Mouse (Mus musculus) forebrain, embryonic 10.5 days (tissue): Measurements from ENCODE around the gene Fyb2. TPM values are rescaled to one million over a fixed set of nuclear protein-coding genes. Genes with fewer than 3 reads are reported as not detected.

ENCODE experiments used
- DNase-seq: peaks from one replicate; pipeline ENCODE4 v3.0.0-alpha.2; 2017; ENCODE audit warnings: low spot score; ENCODE audit errors: extremely low spot score
- H3K27ac ChIP-seq: fragments of 300-500 bp; sonication (generic); 2 replicates; pipeline ENCODE4 v1.5.1; 2016; ENCODE audit warnings: mild to moderate bottlenecking
- H3K27me3 ChIP-seq: fragments of 300-500 bp; sonication (generic); 2 replicates; pipeline ENCODE4 v1.6.1; 2016; ENCODE audit warnings: mild to moderate bottlenecking; ENCODE audit not compliant: poor library complexity, severe bottlenecking
- H3K36me3 ChIP-seq: fragments of 300-500 bp; sonication (generic); replicated peaks from 2 replicates; pipeline ENCODE4 v1.6.1; 2016; ENCODE audit warnings: mild to moderate bottlenecking, moderate library complexity
- H3K4me1 ChIP-seq: fragments of 300-500 bp; sonication (generic); 2 replicates; pipeline ENCODE4 v1.6.1; 2016
- H3K4me3 ChIP-seq: fragments of 300-500 bp; sonication (generic); 2 replicates; pipeline ENCODE4 v1.5.1; 2016; ENCODE audit warnings: mild to moderate bottlenecking, moderate library complexity
- H3K9me3 ChIP-seq: fragments of 300-500 bp; sonication (generic); 2 replicates; pipeline ENCODE4 v1.6.1; 2016; ENCODE audit warnings: mild to moderate bottlenecking, moderate library complexity
- WGBS: fragments of 180-500 bp; shearing (Covaris S2); methylation state at CpG from one replicate; pipeline ENCODE4 v1.1.7; 2016; 5-methylcytosine and 5-hydroxymethylcytosine counted together
- polyA plus RNA-seq: library from polyadenylated mRNA; unstranded; fragments of >200 nt; fragmentation: Nextera tagmentation; extraction: Ambion mirVana; gene quantifications from 2 replicates; pipeline ENCODE4 v1.2.1, GENCODE M21; 2016

Fyb2 gene
- polyA plus RNA-seq, 1 experiment from 2014 or later = 0.09 TPM

DNA sequence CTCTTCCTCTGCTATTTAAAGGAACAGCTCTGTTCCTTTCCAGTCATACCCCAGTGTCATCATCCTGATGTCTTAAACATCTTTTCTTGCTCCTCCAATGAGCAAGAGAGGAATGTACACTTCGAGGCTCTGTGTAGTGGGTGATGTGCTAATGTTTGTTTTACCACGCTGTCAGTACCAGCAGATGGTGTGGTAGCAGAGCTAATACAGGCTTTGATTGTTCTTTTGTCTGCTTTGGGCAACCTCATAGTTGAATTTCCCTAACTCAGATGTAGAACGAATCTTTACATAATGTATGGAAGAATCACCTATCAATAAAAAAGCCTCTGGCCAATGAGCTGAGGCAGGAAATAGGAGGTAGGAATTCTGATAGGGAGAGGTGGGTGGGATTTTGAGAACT is 36.0 kb downstream of the Fyb2 start:
- WGBS = 75% methylated on average over 3 of the region's 3 CpGs
- H3K4me1 ChIP-seq = no peaks in the 10 kb centered on the region
- no peak overlapping the region for H3K4me3 ChIP-seq
- H3K27ac ChIP-seq = no peak overlapping the region
- H3K27me3 ChIP-seq = no peaks in the 10 kb centered on the region
- H3K36me3 ChIP-seq = no peaks in the 10 kb centered on the region
- no peaks in the 10 kb centered on the region for H3K9me3 ChIP-seq
- DNase-seq = no peak

GRCm38 (mm10) chr4:104951280-104951878 is 38.1 kb downstream of the Fyb2 start:
- WGBS = 90% methylated on average over 4 of the region's 4 CpGs
- Histone ChIP-seq H3K27ac (no peak overlapping the region), H3K27me3 (no peaks in the 10 kb centered on the region), H3K36me3 (no peaks in the 10 kb centered on the region), H3K9me3 (no peaks in the 10 kb centered on the region), H3K4me1 (no peaks in the 10 kb centered on the region), H3K4me3 (no peak overlapping the region)
- DNase-seq = no peak

DNA sequence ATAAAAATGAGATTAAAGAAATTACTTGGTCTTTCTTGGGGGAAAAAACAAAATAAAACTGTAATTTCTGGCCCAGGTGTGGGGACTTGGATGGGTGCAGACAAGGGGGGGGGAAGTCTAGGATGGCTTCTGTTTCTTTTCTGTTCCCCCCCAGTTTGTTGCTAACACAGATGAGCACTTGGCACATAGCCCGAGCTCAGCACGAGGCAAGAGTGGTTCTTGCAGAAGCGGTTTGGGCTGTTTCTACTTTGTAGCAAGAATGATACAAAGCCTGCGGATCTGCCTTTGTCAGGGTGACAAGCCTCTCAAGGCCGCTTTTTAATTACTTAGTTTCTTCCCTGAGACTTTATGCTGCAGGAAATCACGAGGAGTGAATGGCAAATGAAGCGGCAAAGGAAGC is 43.4 kb downstream of the Fyb2 start:
- no peak overlapping the region for H3K27ac ChIP-seq
- WGBS = 67% methylated on average over 7 of the region's 7 CpGs
- H3K36me3 ChIP-seq = no peaks in the 10 kb centered on the region
- no peaks in the 10 kb centered on the region for H3K9me3 ChIP-seq
- H3K4me1 ChIP-seq = peaks cover 6% of the 10 kb centered on the region; the same call in 1 of the 2 replicates
- no peaks in the 10 kb centered on the region for H3K27me3 ChIP-seq
- no peak for DNase-seq
- H3K4me3 ChIP-seq = no peak overlapping the region

- Histone ChIP-seq H3K9me3 (no peaks in the 10 kb centered on the region; the same call in 1 of the 2 replicates), H3K27ac (no peak overlapping the region), H3K36me3 (no peaks in the 10 kb centered on the region), H3K27me3 (no peaks in the 10 kb centered on the region), H3K4me1 (peaks cover 6% of the 10 kb centered on the region; the same call in 1 of the 2 replicates), H3K4me3 (no peak overlapping the region)
- 93% methylated on average over 5 of the region's 5 CpGs for WGBS
- DNase-seq = no peak
Measured at GRCm38 (mm10) chr4:104961431-104961830, 48.2 kb downstream of the Fyb2 start.

DNA sequence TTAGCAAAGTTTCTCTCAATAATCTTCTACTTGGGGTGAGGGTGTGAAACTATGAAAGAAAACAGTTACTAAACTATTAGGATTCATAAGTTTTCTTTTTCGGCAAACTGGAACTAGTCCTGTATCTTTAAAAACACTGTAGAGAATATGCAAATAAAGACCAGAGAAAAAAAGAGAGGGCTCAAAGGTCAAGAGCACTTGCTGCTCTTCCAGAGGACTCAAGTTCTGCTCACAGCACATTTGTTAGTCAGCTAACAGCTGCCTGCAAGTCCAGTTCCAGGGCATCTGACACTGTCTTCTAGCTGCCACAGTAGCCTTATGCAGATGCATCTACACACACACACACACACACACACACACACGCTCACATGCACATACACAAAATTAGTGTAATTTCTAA is 59.4 kb downstream of the Fyb2 start:
- Histone ChIP-seq H3K36me3 (no peaks in the 10 kb centered on the region), H3K27me3 (no peaks in the 10 kb centered on the region), H3K4me1 (no peaks in the 10 kb centered on the region), H3K27ac (no peak overlapping the region), H3K9me3 (no peaks in the 10 kb centered on the region), H3K4me3 (no peak overlapping the region)
- 90% methylated on average over 2 of the region's 2 CpGs for whole genome bisulfite sequencing
- DNase-seq = no peak

DNA sequence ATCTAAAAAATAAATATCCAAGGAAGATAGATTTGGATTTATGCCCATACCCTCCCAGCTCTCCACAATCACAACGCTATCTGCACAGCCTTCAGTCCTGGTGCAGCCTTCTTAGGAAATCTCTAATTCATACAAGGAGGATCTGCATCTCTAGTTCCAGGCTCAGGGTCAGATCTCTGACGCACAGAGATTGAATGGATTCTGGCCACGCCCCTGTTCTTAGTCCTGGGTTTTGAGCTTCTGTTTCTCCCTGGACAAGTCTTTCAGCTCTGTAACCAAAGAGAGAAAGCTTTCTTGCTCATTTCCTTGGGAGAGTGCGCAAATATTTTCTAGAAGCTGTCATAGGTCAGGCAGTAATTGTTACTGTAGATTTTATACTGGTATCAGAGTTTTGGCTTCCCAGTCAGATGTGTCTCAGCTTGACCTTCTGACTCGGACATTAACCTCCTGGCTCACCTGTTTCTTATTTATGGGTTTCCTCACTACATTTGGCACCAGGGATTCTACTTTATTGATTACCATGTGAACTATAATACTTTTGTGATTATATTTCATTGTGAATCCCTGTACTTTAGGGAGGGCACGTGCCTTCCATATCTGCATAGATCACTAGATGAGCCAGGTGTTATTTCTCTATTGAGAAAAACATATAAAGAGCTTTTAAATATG is 62.0 kb downstream of the Fyb2 start:
- H3K27ac ChIP-seq = no peak overlapping the region
- WGBS = 87% methylated on average over 6 of the region's 6 CpGs

GRCm38 (mm10) chr4:104985960-104986632 is 72.8 kb downstream of the Fyb2 start:
- H3K27me3 ChIP-seq = no peaks in the 10 kb centered on the region
- H3K36me3 ChIP-seq = no peaks in the 10 kb centered on the region
- DNase-seq = no peak
- no peaks in the 10 kb centered on the region for H3K9me3 ChIP-seq
- no peak overlapping the region for H3K27ac ChIP-seq
- H3K4me1 ChIP-seq = no peaks in the 10 kb centered on the region
- 93% methylated on average over 5 of the region's 5 CpGs for WGBS
- H3K4me3 ChIP-seq = no peak overlapping the region

More for the DNA sequence above, 62.0 kb downstream of the Fyb2 start:
- no peak for DNase-seq
- no peak overlapping the region for H3K4me3 ChIP-seq
- H3K9me3 ChIP-seq = no peaks in the 10 kb centered on the region
- no peaks in the 10 kb centered on the region for H3K27me3 ChIP-seq
- no peaks in the 10 kb centered on the region for H3K36me3 ChIP-seq
- H3K4me1 ChIP-seq = no peaks in the 10 kb centered on the region

GRCm38 (mm10) chr4:104987631-104988030 is 74.4 kb downstream of the Fyb2 start:
- Histone ChIP-seq H3K9me3 (no peaks in the 10 kb centered on the region), H3K27me3 (no peaks in the 10 kb centered on the region), H3K36me3 (no peaks in the 10 kb centered on the region), H3K4me3 (no peak overlapping the region), H3K27ac (no peak overlapping the region), H3K4me1 (peaks cover 6% of the 10 kb centered on the region)
- WGBS = 90% methylated on average over 7 of the region's 7 CpGs
- no peak for DNase-seq

DNA sequence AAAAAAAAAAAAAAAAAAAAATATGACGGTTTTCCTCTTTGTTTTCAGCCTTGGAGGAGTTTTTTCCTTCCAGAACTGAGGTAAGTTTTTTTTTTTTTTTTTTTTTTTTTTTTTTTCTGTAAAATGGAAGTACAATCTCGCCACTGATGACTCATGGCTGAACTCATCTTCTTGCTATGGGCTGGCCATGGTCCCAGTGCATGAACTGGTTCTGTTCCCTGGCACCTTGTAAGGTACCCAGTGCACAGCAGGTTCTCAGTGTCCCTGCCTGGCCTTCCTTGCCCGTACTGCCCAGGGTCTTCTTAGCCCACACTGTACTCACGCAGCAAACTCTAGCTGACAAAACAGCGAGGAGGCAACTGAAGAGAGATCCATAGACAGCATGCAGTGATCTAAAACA is 74.8 kb downstream of the Fyb2 start:
- no peak for DNase-seq
- no peak overlapping the region for H3K4me3 ChIP-seq
- H3K27ac ChIP-seq = no peak overlapping the region
- no peaks in the 10 kb centered on the region for H3K9me3 ChIP-seq
- H3K27me3 ChIP-seq = no peaks in the 10 kb centered on the region
- WGBS = 87% methylated on average over 5 of the region's 5 CpGs
- H3K36me3 ChIP-seq = no peaks in the 10 kb centered on the region
- H3K4me1 ChIP-seq = peaks cover 7% of the 10 kb centered on the region

DNA sequence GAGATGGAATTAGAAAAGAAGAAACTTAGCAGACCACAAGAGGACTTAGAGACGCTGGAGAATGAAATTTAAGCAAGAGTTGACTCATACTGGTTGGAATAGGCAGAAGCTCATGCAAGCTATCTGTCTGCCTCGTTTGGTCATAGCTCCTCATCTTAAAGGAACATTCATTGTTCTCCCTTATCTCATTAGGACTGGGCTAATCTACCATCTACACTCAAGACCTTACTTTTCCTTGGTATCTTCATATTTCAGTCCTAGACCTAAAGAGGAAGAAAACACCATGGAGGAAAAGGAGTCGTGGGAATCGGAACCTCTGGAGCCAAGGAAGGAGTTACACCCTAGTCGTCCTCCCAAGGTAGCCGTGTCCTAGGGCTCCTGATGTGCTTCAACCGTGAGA is 75.5 kb downstream of the Fyb2 start:
- Histone ChIP-seq H3K27me3 (no peaks in the 10 kb centered on the region), H3K27ac (no peak overlapping the region), H3K4me3 (no peak overlapping the region), H3K36me3 (no peaks in the 10 kb centered on the region), H3K4me1 (peaks cover 7% of the 10 kb centered on the region), H3K9me3 (no peaks in the 10 kb centered on the region)
- DNase-seq = no peak
- WGBS = 90% methylated on average over 7 of the region's 7 CpGs

- H3K4me1 ChIP-seq = peaks cover 7% of the 10 kb centered on the region
- no peaks in the 10 kb centered on the region for H3K36me3 ChIP-seq
- 93% methylated on average over 6 of the region's 6 CpGs for WGBS
- H3K4me3 ChIP-seq = no peak overlapping the region
- H3K9me3 ChIP-seq = no peaks in the 10 kb centered on the region
- H3K27me3 ChIP-seq = no peaks in the 10 kb centered on the region
- no peak for DNase-seq
- no peak overlapping the region for H3K27ac ChIP-seq
Measured at GRCm38 (mm10) chr4:104990016-104990415, 76.8 kb downstream of the Fyb2 start.

DNA sequence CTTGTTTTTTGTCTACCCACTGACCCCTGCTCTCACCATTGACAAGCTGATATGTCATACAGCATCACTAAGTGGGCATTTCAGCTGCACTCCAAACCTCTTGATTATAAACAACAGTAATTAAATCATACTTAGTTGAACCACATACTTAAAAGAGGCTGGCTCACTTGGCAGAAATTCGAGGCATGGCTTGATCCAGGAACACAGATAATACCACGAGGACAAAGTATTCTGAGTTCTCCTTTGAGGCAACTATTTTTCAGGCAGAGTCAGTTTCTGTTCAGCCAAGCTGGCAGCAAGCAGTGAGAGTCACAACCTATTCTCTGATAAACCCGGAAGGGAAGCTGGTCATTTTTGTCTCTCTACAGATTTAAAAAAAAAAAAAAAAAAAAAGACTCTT is 77.4 kb downstream of the Fyb2 start:
- no peaks in the 10 kb centered on the region for H3K36me3 ChIP-seq
- no peak for DNase-seq
- 89% methylated on average over 3 of the region's 3 CpGs for WGBS
- no peaks in the 10 kb centered on the region for H3K9me3 ChIP-seq
- no peak overlapping the region for H3K4me3 ChIP-seq
- peaks cover 7% of the 10 kb centered on the region for H3K4me1 ChIP-seq
- no peaks in the 10 kb centered on the region for H3K27me3 ChIP-seq
- H3K27ac ChIP-seq = no peak overlapping the region

DNA sequence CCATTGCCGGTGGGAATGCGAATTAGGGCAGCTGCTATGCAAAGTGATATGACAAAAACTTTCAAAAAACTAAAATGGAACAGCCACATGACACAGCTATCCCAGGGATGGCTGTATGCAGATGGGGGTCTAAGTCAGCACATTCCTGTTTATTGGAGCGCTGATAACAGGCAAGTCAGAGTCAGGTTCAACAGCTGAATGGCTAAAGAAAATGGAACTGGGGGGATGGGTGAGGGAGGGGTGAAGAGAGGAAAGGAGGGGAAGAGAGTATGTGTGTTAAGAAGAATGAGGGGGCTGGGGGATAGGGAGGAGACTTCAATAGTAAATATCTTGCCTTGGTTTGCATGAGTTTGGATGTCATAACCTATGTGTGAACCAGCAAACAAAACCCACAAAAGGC is 79.0 kb downstream of the Fyb2 start:
- Histone ChIP-seq H3K4me3 (no peak overlapping the region), H3K27me3 (no peaks in the 10 kb centered on the region), H3K36me3 (no peaks in the 10 kb centered on the region), H3K27ac (no peak overlapping the region), H3K9me3 (no peaks in the 10 kb centered on the region), H3K4me1 (peaks cover 7% of the 10 kb centered on the region)
- WGBS = 94% methylated on average over 3 of the region's 3 CpGs
- no peak for DNase-seq
